Mouse (Mus musculus): ENCODE results near the gene Thpo.

Gene Thpo

DNA sequence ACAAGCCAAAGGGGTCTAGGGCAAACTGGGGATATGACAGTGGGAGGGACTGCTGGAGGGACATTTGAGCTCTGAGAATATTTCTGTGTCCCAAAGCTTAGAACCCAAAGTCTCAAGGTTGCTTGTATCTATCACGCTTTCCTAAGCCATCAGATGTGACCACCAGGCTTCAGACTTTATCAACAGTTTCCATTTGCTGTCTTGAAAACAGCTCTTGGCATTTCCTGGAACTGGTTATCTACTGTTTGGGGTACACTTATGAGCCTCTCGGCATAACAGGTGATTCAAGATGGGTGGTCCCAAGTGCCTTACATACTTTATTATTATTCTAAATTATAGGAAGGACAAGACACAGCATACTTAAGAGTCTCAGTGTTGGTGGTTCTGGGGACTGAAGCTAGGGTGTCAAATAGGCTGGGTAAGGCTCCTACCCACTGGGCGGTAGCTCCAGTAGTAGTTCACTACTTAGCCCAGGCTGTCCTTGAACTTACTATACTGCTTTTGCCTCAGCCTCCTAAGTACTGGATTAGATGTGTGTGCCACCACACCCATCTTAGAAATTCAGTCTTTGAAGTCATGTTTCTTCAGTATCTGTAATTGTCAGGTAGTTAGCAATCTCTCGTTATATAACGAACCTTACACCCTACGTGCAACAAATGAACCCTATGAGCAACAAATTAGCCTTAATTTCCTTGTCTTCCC lies 30.5 kb downstream of the Thpo start:
- DNase-seq (ENCODE audit: low spot score) = no peak

DNA sequence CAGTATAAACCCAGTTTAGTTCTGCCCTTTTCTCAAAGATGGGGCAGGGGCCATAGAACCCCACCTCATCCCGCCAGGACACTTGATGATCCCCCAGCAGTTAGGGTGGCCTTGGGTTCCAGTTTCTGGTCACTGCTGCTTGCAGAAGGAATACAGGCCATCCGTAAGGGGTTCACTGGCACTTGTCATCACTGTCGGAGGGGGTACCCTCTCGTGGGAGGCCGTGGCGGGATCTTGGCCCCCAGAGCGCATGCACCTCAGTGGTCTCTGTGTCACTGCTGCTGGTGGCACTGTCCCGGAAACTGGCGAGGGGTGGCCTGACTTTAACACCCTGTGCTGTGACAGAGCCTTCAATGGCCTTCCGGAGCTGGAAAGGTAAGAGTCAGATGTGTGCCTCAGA lies 31.2 kb downstream of the Thpo start:
- DNase-seq (ENCODE audit: low spot score) = no peak

GRCm38 (mm10) chr16:20702522-20702893 lies 31.8 kb downstream of the Thpo start:
- no peak for DNase-seq (ENCODE audit: low spot score)

DNA sequence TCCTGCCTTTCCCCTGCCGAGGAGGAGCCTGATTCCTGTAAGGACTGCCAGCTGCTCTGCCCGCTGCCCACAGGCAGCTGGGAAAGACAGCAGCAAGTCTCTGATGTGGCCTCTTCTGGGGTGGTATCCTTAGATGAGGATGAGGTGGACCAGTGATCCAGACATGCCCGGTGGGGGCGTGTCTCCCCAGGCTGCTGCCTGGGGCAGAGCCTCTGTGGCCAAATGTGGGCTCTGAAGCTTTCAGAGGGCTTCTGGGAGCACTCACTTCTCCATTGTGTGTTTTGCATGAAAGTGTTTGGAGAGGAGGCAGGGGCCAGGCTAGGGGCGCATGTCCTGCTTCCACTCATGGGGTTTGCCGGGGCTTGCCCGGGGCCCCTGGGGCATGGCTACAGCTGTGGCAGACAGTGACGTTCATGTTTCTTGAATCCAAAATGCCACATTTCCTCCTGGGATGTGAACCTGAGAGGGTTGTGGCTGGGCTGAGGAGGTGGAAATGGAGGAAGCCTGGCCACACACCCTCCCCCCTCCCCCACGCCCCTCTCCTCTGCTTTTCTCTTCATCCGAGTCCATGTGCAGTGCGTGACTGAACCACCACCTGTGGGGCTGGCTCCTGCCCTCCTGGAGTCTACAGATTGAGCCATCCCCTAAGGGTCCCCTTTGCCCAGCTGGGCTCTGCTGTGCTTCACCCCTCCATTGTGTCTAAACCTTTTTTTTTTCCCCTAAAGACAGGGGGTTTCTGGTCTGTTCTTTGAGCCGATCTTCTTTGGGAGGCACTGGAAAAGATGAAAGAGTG lies 32.4 kb downstream of the Thpo start:
- no peak for DNase-seq (ENCODE audit: low spot score)

DNA sequence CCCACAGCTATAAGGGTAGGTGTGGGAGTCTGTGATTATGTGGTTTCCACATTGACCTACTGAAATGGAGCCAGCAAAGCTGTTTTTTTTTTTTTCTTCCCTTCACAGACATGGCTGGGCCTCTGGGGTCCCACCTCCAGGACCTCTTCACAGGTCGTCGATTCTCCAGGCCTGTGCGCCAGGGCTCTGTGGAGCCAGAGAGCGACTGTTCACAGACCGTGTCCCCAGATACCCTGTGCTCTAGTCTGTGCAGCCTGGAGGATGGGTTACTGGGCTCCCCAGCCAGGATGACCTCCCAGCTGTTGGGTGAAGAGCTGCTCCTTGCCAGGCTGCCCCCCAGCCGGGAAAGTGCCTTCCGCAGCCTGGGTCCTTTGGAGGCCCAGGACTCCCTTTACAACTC lies 33.0 kb downstream of the Thpo start:
- no peak for DNase-seq (ENCODE audit: low spot score)

- DNase-seq (ENCODE audit: low spot score) = no peak
These were observed 34.3 kb downstream of the Thpo start for GRCm38 (mm10) chr16:20700036-20700435.

- DNase-seq (ENCODE audit: low spot score) = no peak
These were observed 35.0 kb downstream of the Thpo start for GRCm38 (mm10) chr16:20699266-20699665.

DNA sequence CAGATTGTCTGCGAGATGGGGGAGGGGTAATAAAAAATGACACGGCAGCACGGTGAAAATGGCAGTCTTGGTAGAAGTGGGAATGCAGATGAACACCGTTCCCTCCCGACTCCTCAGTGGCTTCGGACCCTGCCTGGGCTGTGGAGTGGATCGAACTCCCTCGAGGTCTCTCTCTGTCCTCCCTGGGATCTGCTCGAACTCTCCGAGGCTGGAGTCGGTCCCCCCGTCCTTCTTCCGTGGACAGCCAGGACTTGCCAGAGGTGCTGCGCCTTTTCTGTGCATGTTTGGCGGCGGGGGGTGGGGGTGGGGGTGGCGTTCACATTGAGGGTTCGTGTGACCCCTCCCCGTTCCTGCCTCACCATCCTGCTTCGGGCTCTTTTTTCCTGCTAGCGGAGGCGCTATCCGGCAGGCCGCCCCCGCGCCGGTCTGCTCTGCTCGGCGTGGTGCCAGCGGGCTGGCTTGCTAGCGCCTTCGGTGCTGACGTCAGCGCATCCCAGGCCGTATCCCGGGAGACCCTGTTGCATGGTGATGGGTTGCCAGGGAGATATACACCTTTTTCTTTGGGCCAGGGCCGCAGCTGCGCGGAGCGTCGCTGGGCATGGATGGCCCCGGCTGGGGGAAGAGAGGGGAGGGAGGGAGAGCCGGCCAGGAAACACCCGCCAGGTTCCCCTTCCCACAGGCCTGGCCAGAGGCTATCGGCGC lies 38.5 kb downstream of the Thpo start:
- peak; percentile 93 for DNase-seq (ENCODE audit: low spot score)

- DNase-seq (ENCODE audit: low spot score) = no peak
These were observed 39.5 kb downstream of the Thpo start for GRCm38 (mm10) chr16:20694781-20695180.

DNA sequence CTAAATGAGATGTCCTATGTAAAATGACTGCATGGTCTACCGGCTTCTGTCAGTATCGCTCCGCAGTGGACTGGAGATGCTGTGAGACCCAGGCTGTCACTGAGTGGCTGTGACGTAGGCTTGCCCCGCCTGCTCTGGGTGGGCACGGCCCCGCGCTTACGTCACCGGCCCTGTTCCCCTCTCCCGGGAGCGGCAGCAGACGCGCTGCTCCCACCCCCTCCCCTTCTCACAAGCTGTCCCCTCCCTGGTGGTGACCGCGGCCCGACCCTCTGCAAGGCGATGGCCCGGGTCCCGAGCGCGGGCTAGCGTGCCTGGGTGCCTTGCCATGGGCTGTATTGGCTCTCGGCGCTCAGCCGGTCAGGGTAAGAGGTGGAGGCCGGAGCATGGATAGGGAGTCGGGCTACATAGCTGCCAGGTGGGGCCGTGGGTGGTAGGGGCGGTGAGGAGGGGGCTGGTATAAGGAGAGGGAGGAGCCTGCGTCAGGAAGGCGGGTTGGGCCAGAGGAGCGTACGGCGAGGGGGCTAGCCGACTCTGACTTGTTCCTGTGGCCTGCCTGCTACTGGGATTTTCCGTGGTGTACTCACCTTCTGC lies 41.1 kb downstream of the Thpo start, which contains the start of gene Fam131a:
TSS of gene Fam131a (plus strand) at position 131 of the 591 bp plus-strand sequence.
- peak; percentile 92 for DNase-seq (ENCODE audit: low spot score)

DNA sequence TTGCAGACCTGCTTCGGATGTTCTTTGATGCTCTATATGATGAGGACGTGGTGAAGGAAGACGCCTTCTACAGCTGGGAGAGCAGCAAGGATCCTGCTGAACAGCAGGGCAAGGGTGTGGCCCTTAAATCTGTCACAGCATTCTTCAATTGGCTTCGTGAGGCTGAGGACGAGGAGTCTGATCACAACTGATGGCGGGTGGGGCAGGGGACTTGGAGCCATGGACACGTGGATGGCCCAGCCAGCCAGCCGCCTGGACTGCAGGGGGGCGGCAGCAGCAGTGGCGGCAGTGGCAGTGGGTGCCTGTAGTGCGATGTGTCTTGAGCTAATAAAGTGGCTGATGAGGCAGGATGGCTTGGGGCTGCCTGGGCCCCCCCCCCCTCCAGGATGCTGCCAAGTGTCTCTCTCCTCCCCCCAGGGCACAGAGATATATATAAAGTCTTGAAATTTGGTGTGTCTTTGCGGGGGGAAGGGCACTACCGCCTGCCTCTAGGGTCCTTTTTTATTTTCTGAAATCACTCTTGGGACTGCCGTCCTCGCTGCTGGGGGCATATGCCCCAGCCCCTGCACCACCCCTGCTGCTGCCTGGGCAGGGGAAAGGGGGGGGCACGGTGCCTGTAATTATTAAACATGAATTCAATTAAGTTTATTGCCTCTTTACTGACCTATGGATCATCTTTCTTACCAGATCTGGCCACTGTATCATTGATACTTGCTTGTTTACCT lies 41.9 kb downstream of the Thpo start:
- DNase-seq (ENCODE audit: low spot score) = no peak

- DNase-seq (ENCODE audit: low spot score) = no peak
These were observed 42.7 kb downstream of the Thpo start for GRCm38 (mm10) chr16:20691617-20692016.

DNA sequence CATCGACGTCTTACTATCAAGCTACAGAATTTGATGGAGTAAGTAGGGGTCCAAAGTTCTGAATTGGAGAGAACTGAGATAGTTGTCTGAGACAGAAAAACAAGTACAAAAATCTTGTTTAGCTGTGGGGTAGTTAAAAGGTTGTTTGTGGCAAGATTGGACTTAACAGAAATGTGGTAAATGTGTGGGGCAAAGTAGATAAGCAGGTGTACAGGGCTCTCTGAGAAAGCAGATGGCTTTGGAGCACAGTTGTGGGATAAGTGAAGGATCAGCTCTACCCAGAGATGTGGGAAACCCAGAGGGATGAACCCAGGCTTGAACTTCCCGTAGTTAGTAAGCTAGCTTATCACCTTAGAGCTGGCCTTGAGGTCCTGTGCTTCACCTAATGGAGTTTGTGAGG lies 43.5 kb downstream of the Thpo start:
- DNase-seq (ENCODE audit: low spot score) = no peak

GRCm38 (mm10) chr16:20677974-20678675 lies 56.2 kb downstream of the Thpo start:
- DNase-seq (ENCODE audit: low spot score) = peak; percentile 73

GRCm38 (mm10) chr16:20677380-20677779 lies 56.9 kb downstream of the Thpo start:
- no peak for DNase-seq (ENCODE audit: low spot score)

DNA sequence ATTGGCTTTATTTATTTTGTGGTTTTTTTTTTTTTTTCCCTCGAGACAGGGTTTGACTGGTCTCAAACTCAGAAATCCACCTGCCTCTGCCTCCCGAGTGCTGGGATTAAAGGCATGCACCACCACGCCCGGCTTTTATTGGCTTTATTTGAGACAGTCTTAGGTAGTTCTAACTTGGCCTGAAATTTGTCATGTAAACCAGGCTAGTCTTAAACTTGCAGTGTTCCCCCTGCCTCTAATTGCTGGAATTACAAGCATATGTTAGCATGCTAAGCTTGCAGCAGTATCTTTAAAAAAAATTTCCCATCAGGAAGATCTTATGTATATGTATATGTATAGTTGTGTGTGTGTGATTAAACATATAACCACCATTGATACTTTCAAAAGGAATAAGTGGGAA lies 57.6 kb downstream of the Thpo start:
- no peak for DNase-seq (ENCODE audit: low spot score)

GRCm38 (mm10) chr16:20675213-20675612 lies 59.1 kb downstream of the Thpo start:
- DNase-seq (ENCODE audit: low spot score) = no peak

Data from left cerebral cortex, adult 11 months (tissue).